Mouse (Mus musculus) stomach, postnatal 0 days (tissue): Measurements from ENCODE around the gene Tectb.

Experiments
- CTCF ChIP-seq: IDR thresholded peaks from 2 replicates; pipeline ENCODE4 v1.5.1; 2016; ENCODE audit warnings: antibody characterized with exemption, low read depth, mild to moderate bottlenecking, moderate library complexity
- EP300 ChIP-seq: optimal IDR thresholded peaks from 2 replicates; pipeline ENCODE3; 2016; ENCODE audit warnings: antibody characterized with exemption

GRCm38 (mm10) chr19:55162271-55162670 is 18.3 kb upstream of the Tectb start:
- TF ChIP-seq EP300 (no peak), CTCF (no peak)
